Mouse (Mus musculus) lung, postnatal 0 days (tissue): Measurements from ENCODE around the gene Prim2.

ENCODE experiments used
- CTCF ChIP-seq: IDR thresholded peaks from 2 replicates; pipeline ENCODE4 v1.5.1; 2016; ENCODE audit warnings: antibody characterized with exemption, mild to moderate bottlenecking
- EP300 ChIP-seq: IDR thresholded peaks from 2 replicates; pipeline ENCODE4 v1.6.1; 2016; ENCODE audit warnings: antibody characterized with exemption, mild to moderate bottlenecking, control low read depth

DNA sequence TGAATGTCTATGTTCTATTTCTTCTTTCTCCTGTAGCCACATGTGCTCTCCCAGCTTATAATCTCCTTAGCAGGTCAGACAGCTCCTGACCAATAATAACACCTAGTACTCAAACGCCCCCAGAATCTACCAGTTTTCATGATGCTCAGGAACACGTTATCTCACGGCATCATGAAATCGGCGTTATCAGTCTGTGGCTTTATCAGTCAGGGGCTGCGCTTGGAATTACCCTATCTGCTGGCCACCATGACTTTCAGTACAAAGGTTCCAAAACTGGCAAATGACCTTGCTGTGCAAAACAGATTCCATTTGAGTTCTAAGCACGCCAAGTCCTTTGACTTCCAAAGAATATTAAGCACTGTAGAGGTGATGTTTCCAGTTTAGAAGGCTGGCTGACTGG, 127.9 kb downstream of the Prim2 start:
- TF ChIP-seq CTCF (no peak), EP300 (no peak)
